Mouse (Mus musculus) liver, embryonic 16.5 days (tissue): Measurements from ENCODE around the gene Ptgr2. TPM values are rescaled to one million over a fixed set of nuclear protein-coding genes. Genes with fewer than 3 reads are reported as not detected.

Source experiments
- ATAC-seq: fragments of 200-750 bp; cut with Nextera tagmentation; 2 replicates; pipeline ENCODE4 v1.8.0; 2017; ENCODE audit warnings: low read depth, mild to moderate bottlenecking, moderate number of reproducible peaks, moderate library complexity
- H3K27ac ChIP-seq: fragments of 300-500 bp; sonication (generic); 2 replicates; pipeline ENCODE4 v1.5.1; 2014; ENCODE audit warnings: mild to moderate bottlenecking, low read length
- H3K27me3 ChIP-seq: fragments of 300-500 bp; sonication (generic); 2 replicates; pipeline ENCODE4 v1.6.1; 2014; ENCODE audit warnings: low read depth, low read length, mixed read lengths; ENCODE audit not compliant: control insufficient read depth, insufficient read depth
- H3K36me3 ChIP-seq: fragments of 300-500 bp; sonication (generic); 2 replicates; pipeline ENCODE4 v1.6.1; 2014; ENCODE audit warnings: mild to moderate bottlenecking; ENCODE audit not compliant: control insufficient read depth, insufficient read depth
- H3K4me1 ChIP-seq: fragments of 300-500 bp; sonication (generic); 2 replicates; pipeline ENCODE4 v1.6.1; 2014; ENCODE audit warnings: low read depth, low read length, mixed read lengths; ENCODE audit not compliant: control insufficient read depth
- H3K4me2 ChIP-seq: fragments of 300-500 bp; sonication (generic); 2 replicates; pipeline ENCODE4 v1.6.1; 2014; ENCODE audit warnings: low read depth, low read length, mixed read lengths
- H3K4me3 ChIP-seq: fragments of 300-500 bp; sonication (generic); 2 replicates; pipeline ENCODE4 v1.5.1; 2014; ENCODE audit warnings: low read depth, mild to moderate bottlenecking, low read length
- H3K9ac ChIP-seq: fragments of 300-500 bp; sonication (generic); 2 replicates; pipeline ENCODE4 v1.6.1; 2014; ENCODE audit warnings: low read depth, low read length
- H3K9me3 ChIP-seq: fragments of 300-500 bp; sonication (generic); replicated peaks from 2 replicates; pipeline ENCODE4 v1.6.1; 2016; ENCODE audit warnings: low read length; ENCODE audit not compliant: control insufficient read depth
- WGBS: fragments of 180-500 bp; shearing (Covaris S2); extraction: QIAGEN DNeasy Blood & Tissue Kit; methylation state at CpG from one replicate; pipeline ENCODE4 v1.1.7; 2014; ENCODE audit not compliant: insufficient replicate concordance; 5-methylcytosine and 5-hydroxymethylcytosine counted together
- polyA plus RNA-seq: library from polyadenylated mRNA; unstranded; fragments of >200 nt; fragmentation: Nextera tagmentation; extraction: Ambion mirVana; gene quantifications from 2 replicates; pipeline ENCODE4 v1.2.1, GENCODE M21; 2015

Ptgr2 gene
- polyA plus RNA-seq, 1 experiment from 2014 or later: 22.8 TPM

- 67% methylated on average over 14 of the region's 14 CpGs for WGBS
- Histone ChIP-seq H3K27ac (peak overlapping the region; percentile 91), H3K4me3 (peak overlapping the region; percentile 74)
Observed at GRCm38 (mm10) chr12:84284391-84284790, 641 bp upstream of the Ptgr2 start.

GRCm38 (mm10) chr12:84285593-84285968, 549 bp downstream of the Ptgr2 start:
- Histone ChIP-seq H3K27me3 (no peaks in the 10 kb centered on the region), H3K4me2 (peak overlapping the region; percentile 66), H3K4me1 (peaks cover 16% of the 10 kb centered on the region), H3K27ac (peak overlapping the region; percentile 91), H3K4me3 (peak overlapping the region; percentile 74), H3K9me3 (no peaks in the 10 kb centered on the region), H3K36me3 (no peaks in the 10 kb centered on the region), H3K9ac (peak overlapping the region; percentile 85)
- WGBS: 13% methylated on average over 8 of the region's 8 CpGs
- ATAC-seq: peak; percentile 9; the same call in 1 of the 2 replicates

More at GRCm38 (mm10) chr12:84284391-84284790, 641 bp upstream of the Ptgr2 start:
- Histone ChIP-seq H3K4me2 (peak overlapping the region; percentile 66), H3K4me1 (peaks cover 16% of the 10 kb centered on the region), H3K36me3 (no peaks in the 10 kb centered on the region), H3K9me3 (no peaks in the 10 kb centered on the region), H3K27me3 (no peaks in the 10 kb centered on the region), H3K9ac (peak overlapping the region; percentile 85)
- ATAC-seq: no peak

GRCm38 (mm10) chr12:84288461-84288860, 3.4 kb downstream of the Ptgr2 start:
- no peak overlapping the region for H3K27ac ChIP-seq
- H3K4me2 ChIP-seq: no peak overlapping the region
- H3K4me1 ChIP-seq: peaks cover 16% of the 10 kb centered on the region
- no peak overlapping the region for H3K4me3 ChIP-seq
- ATAC-seq: no peak
- 62% methylated on average over 3 of the region's 3 CpGs for WGBS
- H3K9ac ChIP-seq: no peak overlapping the region
- no peaks in the 10 kb centered on the region for H3K27me3 ChIP-seq
- H3K36me3 ChIP-seq: peaks cover 5% of the 10 kb centered on the region
- no peaks in the 10 kb centered on the region for H3K9me3 ChIP-seq

GRCm38 (mm10) chr12:84297851-84298250, 12.8 kb downstream of the Ptgr2 start:
- Histone ChIP-seq H3K9ac (no peak overlapping the region), H3K36me3 (peaks cover 25% of the 10 kb centered on the region), H3K4me2 (no peak overlapping the region), H3K4me1 (peaks cover 6% of the 10 kb centered on the region), H3K4me3 (no peak overlapping the region), H3K27ac (no peak overlapping the region), H3K9me3 (no peaks in the 10 kb centered on the region), H3K27me3 (no peaks in the 10 kb centered on the region)
- no peak for ATAC-seq
- WGBS: 89% methylated on average over 6 of the region's 6 CpGs

- Histone ChIP-seq H3K4me2 (no peak overlapping the region), H3K9me3 (no peaks in the 10 kb centered on the region), H3K27me3 (no peaks in the 10 kb centered on the region), H3K4me1 (peaks cover 6% of the 10 kb centered on the region), H3K4me3 (no peak overlapping the region), H3K9ac (no peak overlapping the region), H3K27ac (no peak overlapping the region), H3K36me3 (peaks cover 23% of the 10 kb centered on the region)
- ATAC-seq: peak; percentile 74
- WGBS: 74% methylated on average over 2 of the region's 2 CpGs
Observed at GRCm38 (mm10) chr12:84299265-84299664, 14.2 kb downstream of the Ptgr2 start.

GRCm38 (mm10) chr12:84304101-84304500, 19.1 kb downstream of the Ptgr2 start:
- H3K4me3 ChIP-seq: no peak overlapping the region
- peaks cover 29% of the 10 kb centered on the region for H3K36me3 ChIP-seq
- ATAC-seq: peak; percentile 27; the same call in 1 of the 2 replicates
- no peaks in the 10 kb centered on the region for H3K9me3 ChIP-seq
- H3K27ac ChIP-seq: no peak overlapping the region
- no peak overlapping the region for H3K4me2 ChIP-seq
- no peak overlapping the region for H3K9ac ChIP-seq
- 81% methylated on average over 5 of the region's 5 CpGs for WGBS
- peaks cover 5% of the 10 kb centered on the region for H3K4me1 ChIP-seq
- no peaks in the 10 kb centered on the region for H3K27me3 ChIP-seq

GRCm38 (mm10) chr12:84304554-84304953, 19.5 kb downstream of the Ptgr2 start:
- no peak for ATAC-seq
- Histone ChIP-seq H3K4me1 (peaks cover under 1% of the 10 kb centered on the region), H3K9me3 (no peaks in the 10 kb centered on the region), H3K4me2 (no peak overlapping the region), H3K27ac (no peak overlapping the region), H3K27me3 (no peaks in the 10 kb centered on the region), H3K4me3 (no peak overlapping the region), H3K36me3 (peaks cover 28% of the 10 kb centered on the region), H3K9ac (no peak overlapping the region)
- 55% methylated on average over 1 of the region's 1 CpGs for WGBS

- Histone ChIP-seq H3K9me3 (no peaks in the 10 kb centered on the region), H3K4me1 (peaks cover 6% of the 10 kb centered on the region; the same call in 1 of the 2 replicates), H3K27ac (no peak overlapping the region), H3K27me3 (no peaks in the 10 kb centered on the region), H3K9ac (no peak overlapping the region), H3K36me3 (peaks cover 8% of the 10 kb centered on the region), H3K4me2 (no peak overlapping the region), H3K4me3 (no peak overlapping the region)
- no peak for ATAC-seq
- WGBS: 81% methylated on average over 4 of the region's 5 CpGs
Observed at GRCm38 (mm10) chr12:84311306-84311705, 26.3 kb downstream of the Ptgr2 start.

- peak overlapping the region; percentile 92; the same call in 1 of the 2 replicates for H3K27ac ChIP-seq
- peaks cover 31% of the 10 kb centered on the region for H3K4me1 ChIP-seq
- no peak for ATAC-seq
- H3K36me3 ChIP-seq: no peaks in the 10 kb centered on the region; the same call in 1 of the 2 replicates
- H3K27me3 ChIP-seq: no peaks in the 10 kb centered on the region
- no peaks in the 10 kb centered on the region for H3K9me3 ChIP-seq
- H3K4me2 ChIP-seq: peak overlapping the region; percentile 76
- WGBS: 38% methylated on average over 7 of the region's 7 CpGs
- peak overlapping the region; percentile 99 for H3K4me3 ChIP-seq
- H3K9ac ChIP-seq: peak overlapping the region; percentile 99
Observed at GRCm38 (mm10) chr12:84316006-84316405, 31.0 kb downstream of the Ptgr2 start.
